Mouse (Mus musculus): ENCODE data around the gene 2810408A11Rik. TPM values are rescaled to one million over a fixed set of nuclear protein-coding genes. Genes with fewer than 3 reads are reported as not detected.

The 2810408A11Rik gene
- polyA plus RNA-seq, 1 experiment from 2014 or later = 10.7 TPM

- WGBS = 92% methylated on average over 17 of the region's 17 CpGs
- H3K9me3 ChIP-seq (ENCODE audit: control insufficient read depth, low read length) = no peaks in the 10 kb centered on the region
- no peak overlapping the region for H3K27ac ChIP-seq (ENCODE audit: low read depth)
- DNase-seq (ENCODE audit: low spot score) = no peak
- peaks cover 15% of the 10 kb centered on the region for H3K36me3 ChIP-seq (ENCODE audit: control insufficient read depth, insufficient read depth, low read length)
- no peak overlapping the region for H3K4me2 ChIP-seq (ENCODE audit: low read length)
- no peaks in the 10 kb centered on the region for H3K27me3 ChIP-seq (replicated peaks; ENCODE audit: control insufficient read depth, insufficient read depth, low read length)
- no peak overlapping the region for H3K9ac ChIP-seq (ENCODE audit: low read length)
- ATAC-seq (replicated peaks; ENCODE audit: low FRiP score, low TSS enrichment, low read depth) = no peak
- no peak overlapping the region for H3K4me3 ChIP-seq (ENCODE audit: low read depth, low read length)
- peaks cover 15% of the 10 kb centered on the region for H3K4me1 ChIP-seq (replicated peaks; ENCODE audit: control insufficient read depth, insufficient read depth, low read length)
Measured at GRCm38 (mm10) chr11:69939731-69940130, 38.9 kb upstream of the 2810408A11Rik start.

GRCm38 (mm10) chr11:69939181-69939580 lies 38.4 kb upstream of the 2810408A11Rik start:
- peaks cover 9% of the 10 kb centered on the region for H3K36me3 ChIP-seq (ENCODE audit: control insufficient read depth, insufficient read depth, low read length)
- no peaks in the 10 kb centered on the region for H3K9me3 ChIP-seq (ENCODE audit: control insufficient read depth, low read length)
- no peak overlapping the region for H3K27ac ChIP-seq (ENCODE audit: low read depth)
- H3K4me3 ChIP-seq (ENCODE audit: low read depth, low read length) = no peak overlapping the region
- no peak overlapping the region for H3K4me2 ChIP-seq (ENCODE audit: low read length)
- H3K27me3 ChIP-seq (replicated peaks; ENCODE audit: control insufficient read depth, insufficient read depth, low read length) = no peaks in the 10 kb centered on the region
- 68% methylated on average over 5 of the region's 5 CpGs for WGBS
- no peak overlapping the region for H3K9ac ChIP-seq (ENCODE audit: low read length)
- H3K4me1 ChIP-seq (replicated peaks; ENCODE audit: control insufficient read depth, insufficient read depth, low read length) = peaks cover 15% of the 10 kb centered on the region
- DNase-seq (ENCODE audit: low spot score) (no peak), ATAC-seq (replicated peaks; ENCODE audit: low FRiP score, low TSS enrichment, low read depth) (no peak)

- H3K27me3 ChIP-seq (replicated peaks; ENCODE audit: control insufficient read depth, insufficient read depth, low read length) = no peaks in the 10 kb centered on the region
- peaks cover 4% of the 10 kb centered on the region; the same call in 1 of the 2 replicates for H3K36me3 ChIP-seq (ENCODE audit: control insufficient read depth, insufficient read depth, low read length)
- 30% methylated on average over 9 of the region's 9 CpGs for WGBS
- no peak for DNase-seq (ENCODE audit: low spot score)
- H3K4me1 ChIP-seq (replicated peaks; ENCODE audit: control insufficient read depth, insufficient read depth, low read length) = peaks cover 15% of the 10 kb centered on the region
- H3K4me3 ChIP-seq (ENCODE audit: low read depth, low read length) = no peak overlapping the region
- no peak overlapping the region for H3K27ac ChIP-seq (ENCODE audit: low read depth)
- no peak overlapping the region for H3K4me2 ChIP-seq (ENCODE audit: low read length)
- no peak overlapping the region for H3K9ac ChIP-seq (ENCODE audit: low read length)
- ATAC-seq (replicated peaks; ENCODE audit: low FRiP score, low TSS enrichment, low read depth) = no peak
- H3K9me3 ChIP-seq (ENCODE audit: control insufficient read depth, low read length) = no peaks in the 10 kb centered on the region
Measured at GRCm38 (mm10) chr11:69938401-69938979, 37.7 kb upstream of the 2810408A11Rik start.

- no peaks in the 10 kb centered on the region for H3K27me3 ChIP-seq (replicated peaks; ENCODE audit: control insufficient read depth, insufficient read depth, low read length)
- no peak overlapping the region for H3K9ac ChIP-seq (ENCODE audit: low read length)
- H3K27ac ChIP-seq (ENCODE audit: low read depth) = no peak overlapping the region
- no peaks in the 10 kb centered on the region for H3K9me3 ChIP-seq (ENCODE audit: control insufficient read depth, low read length)
- WGBS = 76% methylated on average over 5 of the region's 5 CpGs
- peaks cover under 1% of the 10 kb centered on the region; the same call in 1 of the 2 replicates for H3K36me3 ChIP-seq (ENCODE audit: control insufficient read depth, insufficient read depth, low read length)
- H3K4me1 ChIP-seq (replicated peaks; ENCODE audit: control insufficient read depth, insufficient read depth, low read length) = peaks cover 15% of the 10 kb centered on the region
- H3K4me3 ChIP-seq (ENCODE audit: low read depth, low read length) = no peak overlapping the region
- H3K4me2 ChIP-seq (ENCODE audit: low read length) = no peak overlapping the region
- ATAC-seq (replicated peaks; ENCODE audit: low FRiP score, low TSS enrichment, low read depth) = no peak
- DNase-seq (ENCODE audit: low spot score) = no peak
Measured at GRCm38 (mm10) chr11:69937834-69938233, 37.0 kb upstream of the 2810408A11Rik start.

GRCm38 (mm10) chr11:69937385-69937784 lies 36.6 kb upstream of the 2810408A11Rik start:
- no peak overlapping the region for H3K4me3 ChIP-seq (ENCODE audit: low read depth, low read length)
- peaks cover 15% of the 10 kb centered on the region for H3K4me1 ChIP-seq (replicated peaks; ENCODE audit: control insufficient read depth, insufficient read depth, low read length)
- no peak overlapping the region for H3K27ac ChIP-seq (ENCODE audit: low read depth)
- H3K9ac ChIP-seq (ENCODE audit: low read length) = no peak overlapping the region
- H3K9me3 ChIP-seq (ENCODE audit: control insufficient read depth, low read length) = no peaks in the 10 kb centered on the region
- 0 out of 2 replicates have a peak overlapping the region, but pooled peaks have one; percentile 100 for H3K4me2 ChIP-seq (ENCODE audit: low read length)
- ATAC-seq (replicated peaks; ENCODE audit: low FRiP score, low TSS enrichment, low read depth) (no peak), DNase-seq (ENCODE audit: low spot score) (no peak)
- WGBS = 42% methylated on average over 4 of the region's 4 CpGs
- H3K27me3 ChIP-seq (replicated peaks; ENCODE audit: control insufficient read depth, insufficient read depth, low read length) = no peaks in the 10 kb centered on the region
- no peaks in the 10 kb centered on the region; the same call in 1 of the 2 replicates for H3K36me3 ChIP-seq (ENCODE audit: control insufficient read depth, insufficient read depth, low read length)

GRCm38 (mm10) chr11:69936714-69937347 lies 36.0 kb upstream of the 2810408A11Rik start:
- DNase-seq (ENCODE audit: low spot score) (no peak), ATAC-seq (replicated peaks; ENCODE audit: low FRiP score, low TSS enrichment, low read depth) (no peak)
- H3K4me2 ChIP-seq (ENCODE audit: low read length) = peak overlapping the region; percentile 100
- peak overlapping the region; percentile 44; the same call in 1 of the 2 replicates for H3K9ac ChIP-seq (ENCODE audit: low read length)
- 33% methylated on average over 9 of the region's 9 CpGs for WGBS
- no peak overlapping the region for H3K27ac ChIP-seq (ENCODE audit: low read depth)
- peaks cover 15% of the 10 kb centered on the region for H3K4me1 ChIP-seq (replicated peaks; ENCODE audit: control insufficient read depth, insufficient read depth, low read length)
- peak overlapping the region; percentile 47 for H3K4me3 ChIP-seq (ENCODE audit: low read depth, low read length)
- H3K27me3 ChIP-seq (replicated peaks; ENCODE audit: control insufficient read depth, insufficient read depth, low read length) = no peaks in the 10 kb centered on the region
- H3K9me3 ChIP-seq (ENCODE audit: control insufficient read depth, low read length) = no peaks in the 10 kb centered on the region
- no peaks in the 10 kb centered on the region for H3K36me3 ChIP-seq (ENCODE audit: control insufficient read depth, insufficient read depth, low read length)

GRCm38 (mm10) chr11:69936156-69936555 lies 35.4 kb upstream of the 2810408A11Rik start:
- Histone ChIP-seq H3K27ac (ENCODE audit: low read depth) (no peak overlapping the region), H3K9me3 (ENCODE audit: control insufficient read depth, low read length) (no peaks in the 10 kb centered on the region), H3K36me3 (ENCODE audit: control insufficient read depth, insufficient read depth, low read length) (no peaks in the 10 kb centered on the region), H3K9ac (ENCODE audit: low read length) (peak overlapping the region; percentile 44), H3K4me2 (ENCODE audit: low read length) (peak overlapping the region; percentile 100), H3K4me3 (ENCODE audit: low read depth, low read length) (peak overlapping the region; percentile 47), H3K27me3 (replicated peaks; ENCODE audit: control insufficient read depth, insufficient read depth, low read length) (no peaks in the 10 kb centered on the region), H3K4me1 (replicated peaks; ENCODE audit: control insufficient read depth, insufficient read depth, low read length) (peaks cover 15% of the 10 kb centered on the region)
- 2% methylated on average over 27 of the region's 30 CpGs for WGBS
- ATAC-seq (replicated peaks; ENCODE audit: low FRiP score, low TSS enrichment, low read depth) (0 out of 2 replicates have a peak, but pooled peaks have one; percentile 23), DNase-seq (ENCODE audit: low spot score) (peak; percentile 75)

GRCm38 (mm10) chr11:69935137-69935879 lies 34.5 kb upstream of the 2810408A11Rik start, which contains the start of gene Ybx2:
TSS of gene Ybx2 (plus strand) at chr11:69935796.
- Histone ChIP-seq H3K9me3 (ENCODE audit: control insufficient read depth, low read length) (no peaks in the 10 kb centered on the region), H3K27me3 (replicated peaks; ENCODE audit: control insufficient read depth, insufficient read depth, low read length) (no peaks in the 10 kb centered on the region), H3K9ac (ENCODE audit: low read length) (peak within 1 kb of the TSS; percentile 44), H3K36me3 (ENCODE audit: control insufficient read depth, insufficient read depth, low read length) (no peaks in the 10 kb centered on the region), H3K27ac (ENCODE audit: low read depth) (no peak within 1 kb of the TSS), H3K4me1 (replicated peaks; ENCODE audit: control insufficient read depth, insufficient read depth, low read length) (peaks cover 15% of the 10 kb centered on the region), H3K4me2 (ENCODE audit: low read length) (peak within 1 kb of the TSS; percentile 100), H3K4me3 (ENCODE audit: low read depth, low read length) (peak within 1 kb of the TSS; percentile 47)
- DNase-seq (ENCODE audit: low spot score) = peak; percentile 92
- ATAC-seq (replicated peaks; ENCODE audit: low FRiP score, low TSS enrichment, low read depth) = peak; percentile 85
- 1% methylated on average over 62 of the region's 62 CpGs for WGBS

All from intestine, embryonic 14.5 days (tissue).